Mouse (Mus musculus): ENCODE data around the gene Atp5l. TPM values are rescaled to one million over a fixed set of nuclear protein-coding genes. Genes with fewer than 3 reads are reported as not detected.

Atp5l gene
- total RNA-seq, 2 experiments from 2014 or later, result 394 to 409 TPM

- no peak for DNase-seq (ENCODE audit: low spot score in 2 of 2)
Observed at GRCm38 (mm10) chr9:44897024-44897423, 23.5 kb downstream of the Atp5l start.

- DNase-seq (ENCODE audit: low spot score in 2 of 2), result no peak
Observed at GRCm38 (mm10) chr9:44892664-44893063, 27.9 kb downstream of the Atp5l start.

DNA sequence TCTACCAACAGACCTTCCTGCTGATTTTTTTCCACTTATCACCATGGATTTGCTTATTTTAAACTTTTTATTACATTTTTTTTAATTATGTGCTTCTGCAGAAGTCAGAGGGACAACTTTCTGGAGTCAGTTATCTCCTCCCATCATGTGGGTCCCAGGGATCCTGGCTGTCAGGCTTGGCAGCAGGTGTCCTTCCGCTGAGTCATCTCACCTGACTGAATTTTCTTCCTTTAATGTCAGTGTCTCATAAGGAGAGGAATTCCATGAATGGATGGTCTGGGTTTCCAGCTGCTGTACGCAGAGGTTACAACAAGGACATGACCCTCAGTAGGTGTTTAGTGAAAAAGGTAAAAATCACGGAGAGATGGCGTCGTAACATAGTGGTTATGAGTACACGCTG lies 29.3 kb downstream of the Atp5l start:
- no peak for DNase-seq (ENCODE audit: low spot score in 2 of 2)

- DNase-seq (ENCODE audit: low spot score in 2 of 2), result no peak
Observed at GRCm38 (mm10) chr9:44890122-44890521, 30.4 kb downstream of the Atp5l start.

- DNase-seq (ENCODE audit: low spot score in 2 of 2), result no peak
Observed at GRCm38 (mm10) chr9:44888114-44888624, 32.4 kb downstream of the Atp5l start.

- peak; percentile 65 to 82 for DNase-seq (ENCODE audit: low spot score in 2 of 2)
Observed at GRCm38 (mm10) chr9:44882981-44883569, 37.5 kb downstream of the Atp5l start.

DNA sequence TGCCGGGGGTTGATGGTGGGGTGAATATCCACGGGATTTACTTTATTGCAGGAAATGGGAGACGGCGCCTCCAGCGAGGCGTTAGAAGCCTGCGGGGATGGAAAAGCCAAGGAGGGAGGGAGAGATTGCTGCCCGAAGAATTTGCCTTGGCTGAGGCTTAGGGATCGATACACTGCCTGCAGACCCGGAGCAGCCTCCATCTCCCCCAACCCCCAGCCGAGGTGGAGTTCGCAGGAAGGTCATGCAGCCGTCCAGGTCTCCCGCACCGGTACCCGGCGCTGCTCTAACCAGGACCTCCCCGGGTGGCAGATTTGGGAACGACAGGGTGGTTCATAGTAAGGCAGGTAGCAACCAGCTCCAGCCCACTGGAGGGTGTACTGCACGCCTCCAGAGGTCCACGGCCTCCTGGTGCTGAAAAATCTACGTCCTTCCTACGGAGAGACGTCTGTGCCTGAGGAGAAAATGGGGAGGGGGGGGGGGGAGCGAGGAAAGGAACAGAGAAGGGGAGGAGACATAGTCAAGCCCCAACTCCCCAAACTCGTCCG lies 38.0 kb downstream of the Atp5l start:
- DNase-seq (ENCODE audit: low spot score in 2 of 2), result peak; percentile 42 to 47

- DNase-seq (ENCODE audit: low spot score in 2 of 2), result peak; percentile 69 to 74
Observed at GRCm38 (mm10) chr9:44881941-44882435, 38.6 kb downstream of the Atp5l start.

GRCm38 (mm10) chr9:44881221-44881871 lies 39.2 kb downstream of the Atp5l start, which contains the start of gene Kmt2a:
TSS of gene Kmt2a (minus strand) at chr9:44881296.
- DNase-seq (ENCODE audit: low spot score in 2 of 2), result peak; percentile 98 to 100

- DNase-seq (ENCODE audit: low spot score in 2 of 2), result peak; percentile 31 to 33
Observed at GRCm38 (mm10) chr9:44880309-44881081, 40.0 kb downstream of the Atp5l start.

- DNase-seq (ENCODE audit: low spot score in 2 of 2), result peak in 1 of 2 experiments; percentile 16
Observed at GRCm38 (mm10) chr9:44879694-44880271, 40.8 kb downstream of the Atp5l start.

DNA sequence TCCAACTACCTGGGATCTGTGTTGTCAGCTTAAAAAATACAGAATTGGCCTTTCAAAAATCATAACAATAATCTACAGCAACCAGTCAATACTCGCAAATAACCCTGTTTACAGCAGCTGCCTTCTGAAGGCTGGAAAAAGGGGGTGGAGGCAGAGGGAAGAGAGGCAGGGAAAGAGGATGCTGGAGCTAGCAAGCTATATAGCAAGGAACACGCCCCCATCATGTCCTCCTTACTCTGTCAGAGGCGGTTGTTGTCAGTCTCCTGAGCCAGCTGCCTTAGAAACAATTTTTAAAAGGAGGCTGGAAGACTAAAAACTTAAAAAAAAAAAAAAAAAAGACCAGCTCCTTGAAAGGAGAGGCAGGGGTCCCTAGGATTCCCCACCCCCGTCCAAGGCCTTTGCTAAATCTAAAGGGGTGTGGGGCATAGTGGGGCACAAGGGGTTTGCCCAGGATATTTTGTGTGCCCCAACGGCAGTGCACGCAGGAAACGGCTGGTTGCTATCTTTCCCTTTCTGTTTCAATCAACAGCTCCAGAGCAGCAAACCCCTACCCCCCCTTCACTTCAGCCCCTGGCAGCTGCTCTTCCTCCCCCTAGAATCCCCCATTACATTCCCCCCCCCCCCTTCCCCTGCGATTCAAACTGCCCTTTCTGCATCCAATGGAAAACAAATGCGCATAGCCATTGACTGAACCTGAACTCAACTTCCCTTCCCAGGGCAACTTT lies 41.6 kb downstream of the Atp5l start:
- no peak for DNase-seq (ENCODE audit: low spot score in 2 of 2)

DNA sequence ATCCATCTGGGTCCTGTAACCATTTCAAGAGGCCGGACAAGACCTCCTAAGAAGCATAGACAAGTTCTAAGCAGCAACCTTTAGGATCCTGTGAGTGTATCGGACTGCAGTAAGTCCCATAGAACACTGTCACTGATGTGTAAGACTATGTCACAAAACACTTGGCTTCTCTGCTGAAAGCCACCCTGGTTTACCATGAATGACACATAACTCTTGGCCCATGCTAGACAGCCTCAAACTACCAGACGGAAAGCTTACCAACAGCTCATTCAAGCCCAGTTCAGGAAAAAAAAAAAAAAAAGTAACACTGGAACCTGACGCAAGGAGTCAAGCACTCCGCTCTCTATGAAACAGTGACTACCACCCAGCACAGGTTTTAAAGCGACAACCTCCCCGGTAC lies 42.9 kb downstream of the Atp5l start:
- DNase-seq (ENCODE audit: low spot score in 2 of 2), result no peak

GRCm38 (mm10) chr9:44875476-44875875 lies 45.1 kb downstream of the Atp5l start:
- DNase-seq (ENCODE audit: low spot score in 2 of 2), result peak in 1 of 2 experiments; percentile 48

- DNase-seq (ENCODE audit: low spot score in 2 of 2), result no peak
Observed at GRCm38 (mm10) chr9:44874198-44874597, 46.3 kb downstream of the Atp5l start.

GRCm38 (mm10) chr9:44873665-44874064 lies 46.9 kb downstream of the Atp5l start:
- no peak for DNase-seq (ENCODE audit: low spot score in 2 of 2)

DNA sequence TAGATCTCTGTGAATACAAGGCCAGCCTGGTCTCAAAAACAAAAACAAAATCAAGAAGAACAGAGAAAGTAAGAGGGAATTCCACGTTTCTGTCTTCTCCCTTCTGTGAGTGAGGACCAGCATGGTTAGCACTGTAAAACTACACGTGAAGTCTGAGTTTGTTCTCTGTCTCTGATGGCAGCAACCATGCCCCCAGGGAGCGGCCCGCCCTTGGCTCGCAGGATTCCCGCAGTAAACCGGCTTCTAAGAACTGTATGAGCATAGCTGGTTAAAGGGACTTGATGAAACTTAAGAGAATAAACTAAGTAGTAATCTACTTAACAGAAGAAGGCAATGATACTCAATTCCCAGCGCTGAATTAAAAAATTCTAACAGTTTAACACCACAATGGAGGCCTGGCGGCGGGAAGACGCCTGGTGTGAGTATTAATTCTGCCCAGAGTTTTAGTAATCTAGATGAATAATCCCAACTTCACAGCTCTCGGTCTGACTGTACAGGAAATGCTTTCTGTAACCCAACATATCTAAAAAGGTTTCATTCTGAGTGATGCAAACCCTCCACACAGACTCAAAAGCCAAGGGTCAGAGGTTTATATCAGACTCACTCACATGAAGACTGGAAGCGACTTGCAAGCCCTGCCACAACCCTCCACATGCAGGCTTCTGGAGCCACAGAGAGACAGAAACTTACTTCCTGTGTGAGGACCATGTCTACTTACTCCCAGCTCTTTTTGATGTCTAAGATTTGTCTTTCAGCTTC lies 52.0 kb downstream of the Atp5l start:
- DNase-seq (ENCODE audit: low spot score in 2 of 2), result no peak

DNA sequence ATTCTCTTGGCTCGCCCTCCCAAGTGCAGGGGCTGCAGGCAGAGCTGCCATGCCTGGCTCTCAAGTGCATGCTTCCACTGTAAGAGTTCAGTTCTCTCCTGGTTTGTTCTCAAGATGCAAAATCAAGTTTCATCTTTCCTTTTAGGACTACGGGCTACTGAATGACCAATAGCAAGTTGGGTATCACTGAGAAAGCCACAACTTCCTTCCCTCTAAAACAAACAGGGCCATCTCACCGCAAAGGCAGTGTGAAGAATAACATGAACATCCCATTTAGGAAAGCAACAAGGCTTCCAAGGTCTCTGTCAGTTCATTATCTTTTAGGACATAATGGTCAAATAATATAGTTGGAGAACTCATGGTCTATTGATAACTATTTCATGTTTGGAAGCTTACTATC lies 52.9 kb downstream of the Atp5l start:
- no peak for DNase-seq (ENCODE audit: low spot score in 2 of 2)

- peak in 1 of 2 experiments; percentile 15 for DNase-seq (ENCODE audit: low spot score in 2 of 2)
Observed at GRCm38 (mm10) chr9:44866501-44867240, 53.9 kb downstream of the Atp5l start.

All from layer of hippocampus, postnatal 14 days (tissue).